Mouse (Mus musculus) Patski (cell line): ENCODE results near the gene Olfr1367. TPM values are rescaled to one million over a fixed set of nuclear protein-coding genes. Genes with fewer than 3 reads are reported as not detected.
"Not testable (repeated sequence)": the region's sequence is repeated elsewhere in the genome, so short reads cannot be mapped to it uniquely, and the experiment has no call there.

ENCODE experiments used
- ATAC-seq: fragments of 100-300 bp; one replicate; pipeline ENCODE4 v1.8.0; 2021
- CTCF ChIA-PET: fragments of 350-600 bp; sonication (Branson Sonifier 250); formaldehyde crosslinking; loops from one replicate; lab custom pipeline; 2022; ENCODE audit warnings: inconsistent platforms; lab: Charles Lee
- POLR2A ChIA-PET: fragments of 350-600 bp; sonication (Branson Sonifier 250); formaldehyde crosslinking; loops from one replicate; lab custom pipeline; 2022; ENCODE audit warnings: antibody characterized with exemption, inconsistent platforms; lab: Charles Lee
- DNase-seq: peaks from one replicate; pipeline ENCODE4 v3.0.0-alpha.2; 2011; ENCODE audit warnings: low read depth, low spot score
- H3K27me3 ChIP-seq: fragments of 371-371 bp; one replicate; pipeline ENCODE4 v1.5.1; 2021
- CTCF ChIP-seq: fragments of 100-300 bp; IDR thresholded peaks from one replicate; pipeline ENCODE4 v1.5.1; 2021
- in situ Hi-C: fragments of 300-500 bp; cut with MboI; formaldehyde crosslinking; loops from 3 replicates; pipeline ENCODE4 v1.11.1; 2018; ENCODE audit warnings: low pct_unique_long_range_greater_than_20kb, mixed read lengths
- polyA plus RNA-seq: library from polyadenylated mRNA; unstranded; gene quantifications from one replicate; pipeline ENCODE4 v1.2.3, GENCODE M21; 2021

Olfr1367 gene
- polyA plus RNA-seq, 1 experiment from 2014 or later, result not detected

- in situ Hi-C loops, result no loop called here
- ChIA-PET POLR2A (interaction anchor here (1.0 kb wide), 1 partner anchor 31 kb away, joined by 3 read pairs; no protein-coding TSS in a partner anchor), CTCF (interaction anchor here (1.8 kb wide), 1 partner anchor 21 kb away, joined by 3 read pairs; no protein-coding TSS in a partner anchor)
- DNase-seq, result no peak
- no peak for ATAC-seq
- TF ChIP-seq CTCF, result no peak
- H3K27me3 ChIP-seq, result no peaks in the 10 kb centered on the region
These were observed 48.5 kb downstream of the Olfr1367 start for GRCm38 (mm10) chr13:21395211-21395610.

- TF ChIP-seq CTCF, result no peak
- no peak for ATAC-seq
- CTCF ChIA-PET, result interaction anchor here (1.8 kb wide), 1 partner anchor 20 kb away, joined by 3 read pairs; no protein-coding TSS in a partner anchor
- in situ Hi-C loops, result no loop called here
- POLR2A ChIA-PET, result no interaction called here
- no peak for DNase-seq
- H3K27me3 ChIP-seq, result no peaks in the 10 kb centered on the region
These were observed 48.9 kb downstream of the Olfr1367 start for GRCm38 (mm10) chr13:21395623-21396022.

GRCm38 (mm10) chr13:21396048-21396447 lies 49.3 kb downstream of the Olfr1367 start:
- in situ Hi-C loops, DNase-seq, POLR2A ChIA-PET, H3K27me3 ChIP-seq: not testable (repeated sequence)
- peak; percentile 67 for ATAC-seq
- CTCF ChIA-PET, result interaction anchor here (1.8 to 2.8 kb wide), 2 partner anchors 8 to 20 kb away, joined by 3 to 11 read pairs; no protein-coding TSS in a partner anchor

GRCm38 (mm10) chr13:21397486-21397885 lies 50.8 kb downstream of the Olfr1367 start:
- H3K27me3 ChIP-seq, result no peaks in the 10 kb centered on the region
- in situ Hi-C loops, result no loop called here
- TF ChIP-seq CTCF, result no peak
- ChIA-PET CTCF (interaction anchor here (2.8 kb wide), 1 partner anchor 9 kb away, joined by 11 read pairs; no protein-coding TSS in a partner anchor), POLR2A (no interaction called here)
- DNase-seq, result no peak
- no peak for ATAC-seq

Other genes starting within 250 kb of the Olfr1367 start
- 0.08 TPM for gene Olfr1369-ps1, start 235.4 kb upstream of the Olfr1367 start, polyA plus RNA-seq
- not detected for gene Olfr263, start 217.3 kb upstream of the Olfr1367 start, polyA plus RNA-seq
- not detected for gene Olfr1368, start 201.0 kb upstream of the Olfr1367 start, polyA plus RNA-seq
- gene Trim27, start 167.5 kb upstream of the Olfr1367 start, polyA plus RNA-seq, result 57.8 TPM
- gene Gpx5, start 54.2 kb upstream of the Olfr1367 start, polyA plus RNA-seq, result not detected
- gene Gpx6, start 34.8 kb upstream of the Olfr1367 start, polyA plus RNA-seq, result not detected
- gene Zscan12, start 15.9 kb downstream of the Olfr1367 start, polyA plus RNA-seq, result 10.4 TPM
- gene Zkscan3, start 55.8 kb downstream of the Olfr1367 start, polyA plus RNA-seq, result 54.0 TPM
- 0.17 TPM for gene Pgbd1, start 94.1 kb downstream of the Olfr1367 start, polyA plus RNA-seq
- 25.5 TPM for gene Zscan26, start 106.8 kb downstream of the Olfr1367 start, polyA plus RNA-seq
- gene Nkapl, start 121.6 kb downstream of the Olfr1367 start, polyA plus RNA-seq, result 0.42 TPM
- 2.5 TPM for gene Zkscan4, start 132.0 kb downstream of the Olfr1367 start, polyA plus RNA-seq
- not detected for gene Gm10065, start 132.5 kb downstream of the Olfr1367 start, polyA plus RNA-seq
- 34.4 TPM for gene AK157302, start 148.3 kb downstream of the Olfr1367 start, polyA plus RNA-seq
- 416 TPM for gene Gm11273, start 154.5 kb downstream of the Olfr1367 start, polyA plus RNA-seq
- gene Zkscan8, start 184.2 kb downstream of the Olfr1367 start, polyA plus RNA-seq, result 12.5 TPM
- 0.01 TPM for gene Olfr1366, start 195.9 kb downstream of the Olfr1367 start, polyA plus RNA-seq
- 0.09 TPM for gene Olfr1535, start 213.0 kb downstream of the Olfr1367 start, polyA plus RNA-seq
- not detected for gene Olfr1364, start 234.8 kb downstream of the Olfr1367 start, polyA plus RNA-seq